Mouse (Mus musculus) stomach, embryonic 15.5 days (tissue): ENCODE results near the gene AU040320. TPM values are rescaled to one million over a fixed set of nuclear protein-coding genes. Genes with fewer than 3 reads are reported as not detected.

Experiments used
- ATAC-seq: fragments of 200-750 bp; cut with Nextera tagmentation; 2 replicates; pipeline ENCODE4 v1.8.0; 2017; ENCODE audit warnings: low read depth, moderate number of reproducible peaks, moderate TSS enrichment; ENCODE audit not compliant: insufficient read depth, low FRiP score
- H3K27ac ChIP-seq: fragments of 300-500 bp; sonication (generic); 2 replicates; pipeline ENCODE4 v1.5.1; 2015; ENCODE audit warnings: mild to moderate bottlenecking, inconsistent platforms
- H3K27me3 ChIP-seq: fragments of 300-500 bp; sonication (generic); replicated peaks from 2 replicates; pipeline ENCODE4 v1.6.1; 2015; ENCODE audit warnings: inconsistent platforms
- H3K36me3 ChIP-seq: fragments of 300-500 bp; sonication (generic); 2 replicates; pipeline ENCODE4 v1.6.1; 2015; ENCODE audit warnings: inconsistent platforms
- H3K4me1 ChIP-seq: fragments of 300-500 bp; sonication (generic); 2 replicates; pipeline ENCODE4 v1.6.1; 2015; ENCODE audit warnings: inconsistent platforms
- H3K4me2 ChIP-seq: fragments of 300-500 bp; sonication (generic); 2 replicates; pipeline ENCODE4 v1.6.1; 2015; ENCODE audit warnings: mild to moderate bottlenecking, inconsistent platforms
- H3K4me3 ChIP-seq: fragments of 300-500 bp; sonication (generic); replicated peaks from 2 replicates; pipeline ENCODE4 v1.5.1; 2015; ENCODE audit warnings: inconsistent platforms
- H3K9ac ChIP-seq: fragments of 300-500 bp; sonication (generic); 2 replicates; pipeline ENCODE4 v1.6.1; 2015; ENCODE audit warnings: inconsistent platforms
- H3K9me3 ChIP-seq: fragments of 300-500 bp; sonication (generic); 2 replicates; pipeline ENCODE4 v1.6.1; 2016; ENCODE audit warnings: inconsistent platforms
- WGBS: fragments of 180-500 bp; shearing (Covaris S2); methylation state at CpG from one replicate; pipeline ENCODE4 v1.1.7; 2015; 5-methylcytosine and 5-hydroxymethylcytosine counted together
- polyA plus RNA-seq: library from polyadenylated mRNA; unstranded; fragments of >200 nt; fragmentation: Nextera tagmentation; extraction: Ambion mirVana; gene quantifications from 2 replicates; pipeline ENCODE4 v1.2.1, GENCODE M21; 2015

Gene AU040320
- polyA plus RNA-seq, 1 experiment from 2014 or later, result 20.2 TPM

GRCm38 (mm10) chr4:126883602-126884001 is 130.3 kb downstream of the AU040320 start:
- Histone ChIP-seq H3K27me3 (no peaks in the 10 kb centered on the region), H3K4me1 (no peaks in the 10 kb centered on the region), H3K36me3 (peaks cover 17% of the 10 kb centered on the region; the same call in 1 of the 2 replicates), H3K4me3 (no peak overlapping the region), H3K4me2 (no peak overlapping the region), H3K27ac (no peak overlapping the region), H3K9ac (no peak overlapping the region), H3K9me3 (no peaks in the 10 kb centered on the region)
- ATAC-seq, result no peak
- 93% methylated on average over 5 of the region's 5 CpGs for WGBS

GRCm38 (mm10) chr4:126885953-126886352 is 132.6 kb downstream of the AU040320 start:
- H3K36me3 ChIP-seq, result peaks cover 29% of the 10 kb centered on the region
- no peaks in the 10 kb centered on the region for H3K4me1 ChIP-seq
- WGBS, result 60% methylated on average over 1 of the region's 1 CpGs
- H3K4me3 ChIP-seq, result no peak overlapping the region
- no peak overlapping the region for H3K9ac ChIP-seq
- H3K9me3 ChIP-seq, result no peaks in the 10 kb centered on the region
- H3K27ac ChIP-seq, result no peak overlapping the region
- no peak overlapping the region for H3K4me2 ChIP-seq
- H3K27me3 ChIP-seq, result no peaks in the 10 kb centered on the region
- no peak for ATAC-seq

DNA sequence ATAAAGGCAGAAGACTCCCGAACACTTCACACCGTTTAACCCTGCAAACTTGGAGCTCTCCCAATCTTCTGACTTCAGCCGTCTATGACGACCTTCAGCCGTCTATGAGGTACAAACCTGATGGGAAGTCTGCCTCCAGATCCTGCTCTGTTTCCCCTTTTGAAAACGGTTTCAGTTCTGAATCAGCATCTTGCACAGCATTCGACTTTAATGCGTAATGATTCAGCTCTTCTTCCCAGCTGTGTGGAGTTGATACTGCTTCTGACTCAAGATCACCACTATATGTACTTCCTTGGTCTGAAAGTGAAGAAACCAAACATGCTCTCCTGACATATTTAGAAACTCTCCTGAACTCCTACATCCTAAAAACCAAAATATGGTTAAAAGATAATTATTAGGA is 136.5 kb downstream of the AU040320 start:
- no peak overlapping the region for H3K4me3 ChIP-seq
- H3K36me3 ChIP-seq, result peaks cover 29% of the 10 kb centered on the region
- no peak overlapping the region for H3K4me2 ChIP-seq
- H3K4me1 ChIP-seq, result no peaks in the 10 kb centered on the region
- H3K27me3 ChIP-seq, result no peaks in the 10 kb centered on the region
- no peak overlapping the region for H3K27ac ChIP-seq
- no peaks in the 10 kb centered on the region for H3K9me3 ChIP-seq
- 91% methylated on average over 8 of the region's 8 CpGs for WGBS
- ATAC-seq, result no peak
- no peak overlapping the region for H3K9ac ChIP-seq

Other genes with a start within 250 kb of the AU040320 start
- 1.6 and 2.1 TPM in 2 replicates for gene Ago4, start 220.1 kb upstream of the AU040320 start, polyA plus RNA-seq
- gene Clspn, start 196.6 kb upstream of the AU040320 start, polyA plus RNA-seq, result 36.1 and 40.0 TPM in 2 replicates
- 2.3 and 2.5 TPM in 2 replicates for gene 5730409E04Rik, start 143.7 kb upstream of the AU040320 start, polyA plus RNA-seq
- gene Psmb2, start 75.9 kb upstream of the AU040320 start, polyA plus RNA-seq, result 475 and 493 TPM in 2 replicates
- gene Tfap2e, start 17.3 kb upstream of the AU040320 start, polyA plus RNA-seq, result not detected in 2 replicates
- gene Ncdn, start 106 bp upstream of the AU040320 start, polyA plus RNA-seq, result 24.7 and 26.9 TPM in 2 replicates
- 16.6 and 18.6 TPM in 2 replicates for gene Zmym4, start 214.6 kb downstream of the AU040320 start, polyA plus RNA-seq